Mouse (Mus musculus) limb, embryonic 14.5 days (tissue): ENCODE measurements around the gene Epha4. TPM values are rescaled to one million over a fixed set of nuclear protein-coding genes. Genes with fewer than 3 reads are reported as not detected.

ENCODE experiments used
- ATAC-seq: fragments of 200-750 bp; cut with Nextera tagmentation; 2 replicates; pipeline ENCODE4 v1.8.0; 2017; ENCODE audit warnings: low read depth, moderate number of reproducible peaks, moderate TSS enrichment; ENCODE audit not compliant: low FRiP score
- DNase-seq: peaks from one replicate; pipeline ENCODE4 v3.0.0-alpha.2; 2015; ENCODE audit warnings: low spot score
- H3K27ac ChIP-seq: fragments of 300-500 bp; sonication (generic); replicated peaks from 2 replicates; pipeline ENCODE4 v1.5.1; 2014; ENCODE audit warnings: low read depth, mild to moderate bottlenecking, low read length, moderate library complexity, mixed read lengths
- H3K27me3 ChIP-seq: fragments of 300-500 bp; sonication (generic); 2 replicates; pipeline ENCODE4 v1.6.1; 2014; ENCODE audit warnings: low read length, mixed read lengths; ENCODE audit not compliant: control insufficient read depth, insufficient read depth
- H3K36me3 ChIP-seq: fragments of 300-500 bp; sonication (generic); 2 replicates; pipeline ENCODE4 v1.6.1; 2014; ENCODE audit warnings: mild to moderate bottlenecking, low read length, moderate library complexity, mixed read lengths; ENCODE audit not compliant: control insufficient read depth, insufficient read depth
- H3K4me1 ChIP-seq: fragments of 300-500 bp; sonication (generic); 2 replicates; pipeline ENCODE4 v1.6.1; 2014; ENCODE audit warnings: antibody characterized with exemption, low read length, mixed read lengths; ENCODE audit not compliant: control insufficient read depth, insufficient read depth
- H3K4me2 ChIP-seq: fragments of 300-500 bp; sonication (generic); replicated peaks from 2 replicates; pipeline ENCODE4 v1.6.1; 2014; ENCODE audit warnings: low read depth, mild to moderate bottlenecking, low read length, moderate library complexity; ENCODE audit not compliant: severe bottlenecking
- H3K4me3 ChIP-seq: fragments of 300-500 bp; sonication (generic); replicated peaks from 2 replicates; pipeline ENCODE4 v1.5.1; 2014; ENCODE audit warnings: low read length
- H3K9ac ChIP-seq: fragments of 300-500 bp; sonication (generic); 2 replicates; pipeline ENCODE4 v1.6.1; 2014; ENCODE audit warnings: mild to moderate bottlenecking, low read depth, low read length, moderate library complexity; ENCODE audit not compliant: severe bottlenecking
- H3K9me3 ChIP-seq: fragments of 300-500 bp; sonication (generic); 2 replicates; pipeline ENCODE4 v1.6.1; 2016; ENCODE audit warnings: low read length; ENCODE audit not compliant: control insufficient read depth
- POLR2A ChIP-seq: fragments of 200-500 bp; IDR thresholded peaks from 2 replicates; pipeline ENCODE4 v1.8.0; 2012; ENCODE audit warnings: inconsistent platforms, mild to moderate bottlenecking, moderate library complexity, borderline replicate concordance; ENCODE audit not compliant: insufficient read depth, insufficient read length; ENCODE audit errors: extremely low read depth
- WGBS: fragments of 180-500 bp; shearing (Covaris S2); extraction: QIAGEN DNeasy Blood & Tissue Kit; methylation state at CpG from one replicate; pipeline ENCODE4 v1.1.7; 2014; 5-methylcytosine and 5-hydroxymethylcytosine counted together
- polyA plus RNA-seq, 2 experiments: library from polyadenylated mRNA; depleted of rRNA in 1 of 2; stranded (reverse) in 1 of 2; unstranded in 1 of 2; fragments of >200 nt; fragmentation: Nextera tagmentation in 1 of 2; extraction: Ambion mirVana in 1 of 2; gene quantifications; 2 replicates each; pipeline versions ENCODE4 v1.2.1 to v1.2.3; 2012 to 2014

Gene Epha4
- polyA plus RNA-seq, 2 experiments: 34.5 to 53.5 TPM

- no peaks in the 10 kb centered on the region for H3K9me3 ChIP-seq
- H3K4me3 ChIP-seq: no peak overlapping the region
- H3K9ac ChIP-seq: no peak overlapping the region; the same call in 1 of the 2 replicates
- WGBS: 30% methylated on average over 11 of the region's 11 CpGs
- TF ChIP-seq POLR2A: no peak
- H3K27ac ChIP-seq: no peak overlapping the region
- DNase-seq: no peak
- H3K27me3 ChIP-seq: no peaks in the 10 kb centered on the region
- no peak for ATAC-seq
- H3K4me1 ChIP-seq: peaks cover 26% of the 10 kb centered on the region
- peaks cover 8% of the 10 kb centered on the region for H3K36me3 ChIP-seq
- H3K4me2 ChIP-seq: peak overlapping the region; percentile 15
Observed at GRCm38 (mm10) chr1:77496468-77497181, 18.3 kb downstream of the Epha4 start.

GRCm38 (mm10) chr1:77495790-77496158 lies 19.1 kb downstream of the Epha4 start:
- Histone ChIP-seq H3K27me3 (no peaks in the 10 kb centered on the region), H3K36me3 (peaks cover 8% of the 10 kb centered on the region), H3K9me3 (no peaks in the 10 kb centered on the region), H3K4me2 (no peak overlapping the region), H3K27ac (no peak overlapping the region), H3K4me3 (no peak overlapping the region), H3K4me1 (peaks cover 26% of the 10 kb centered on the region), H3K9ac (no peak overlapping the region)
- ATAC-seq: no peak
- 22% methylated on average over 7 of the region's 7 CpGs for WGBS
- DNase-seq: no peak
- TF ChIP-seq POLR2A: no peak

- WGBS: 38% methylated on average over 10 of the region's 10 CpGs
- no peaks in the 10 kb centered on the region for H3K27me3 ChIP-seq
- no peak overlapping the region for H3K9ac ChIP-seq
- no peaks in the 10 kb centered on the region for H3K9me3 ChIP-seq
- DNase-seq: no peak
- H3K27ac ChIP-seq: no peak overlapping the region
- H3K4me3 ChIP-seq: no peak overlapping the region
- H3K4me2 ChIP-seq: no peak overlapping the region
- peaks cover 26% of the 10 kb centered on the region for H3K4me1 ChIP-seq
- peaks cover 5% of the 10 kb centered on the region for H3K36me3 ChIP-seq
- no peak for TF ChIP-seq POLR2A
- no peak for ATAC-seq
Observed at GRCm38 (mm10) chr1:77495030-77495789, 19.7 kb downstream of the Epha4 start.

GRCm38 (mm10) chr1:77493841-77494635 lies 20.9 kb downstream of the Epha4 start:
- Histone ChIP-seq H3K9me3 (no peaks in the 10 kb centered on the region), H3K27me3 (no peaks in the 10 kb centered on the region), H3K27ac (no peak overlapping the region), H3K4me3 (no peak overlapping the region), H3K36me3 (no peaks in the 10 kb centered on the region), H3K4me1 (peaks cover 26% of the 10 kb centered on the region), H3K9ac (no peak overlapping the region), H3K4me2 (no peak overlapping the region)
- 52% methylated on average over 10 of the region's 10 CpGs for WGBS
- TF ChIP-seq POLR2A: no peak
- DNase-seq: no peak
- ATAC-seq: no peak

- Histone ChIP-seq H3K4me1 (peaks cover 4% of the 10 kb centered on the region; the same call in 1 of the 2 replicates), H3K4me2 (no peak overlapping the region), H3K9me3 (no peaks in the 10 kb centered on the region), H3K36me3 (peaks cover 10% of the 10 kb centered on the region; the same call in 1 of the 2 replicates), H3K9ac (no peak overlapping the region), H3K27me3 (no peaks in the 10 kb centered on the region), H3K27ac (no peak overlapping the region), H3K4me3 (no peak overlapping the region)
- 91% methylated on average over 6 of the region's 6 CpGs for WGBS
- DNase-seq: no peak
- no peak for ATAC-seq
- no peak for TF ChIP-seq POLR2A
Observed at GRCm38 (mm10) chr1:77490166-77490565, 24.7 kb downstream of the Epha4 start.
